Mouse (Mus musculus): Measurements from ENCODE around the gene Lrrc20.

The Lrrc20 gene

DNA sequence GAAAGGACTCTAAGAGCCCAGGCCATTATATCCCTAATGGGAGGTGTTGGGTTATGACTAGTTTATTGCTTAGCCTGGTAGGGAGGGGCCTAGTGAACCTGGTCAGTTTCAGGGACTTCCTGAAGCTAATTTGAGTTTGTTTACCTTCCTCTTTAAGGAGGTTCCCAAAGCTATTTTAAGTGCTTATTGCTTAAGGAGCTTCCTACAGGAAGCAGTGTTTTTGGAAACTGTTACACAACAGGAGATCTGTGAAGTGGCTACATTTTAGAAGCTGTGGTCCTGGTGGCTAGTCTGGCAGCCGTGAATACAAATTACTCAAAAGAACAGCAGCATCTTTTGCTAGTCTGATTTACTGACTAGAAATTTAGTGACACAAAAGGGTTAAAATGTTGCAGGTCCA, 1.3 kb upstream of the Lrrc20 start:
- no peak for DNase-seq (ENCODE audit: low spot score)

- DNase-seq (ENCODE audit: low spot score), result no peak
Observed at GRCm38 (mm10) chr10:61476440-61477165, 1.0 kb downstream of the Lrrc20 start.

DNA sequence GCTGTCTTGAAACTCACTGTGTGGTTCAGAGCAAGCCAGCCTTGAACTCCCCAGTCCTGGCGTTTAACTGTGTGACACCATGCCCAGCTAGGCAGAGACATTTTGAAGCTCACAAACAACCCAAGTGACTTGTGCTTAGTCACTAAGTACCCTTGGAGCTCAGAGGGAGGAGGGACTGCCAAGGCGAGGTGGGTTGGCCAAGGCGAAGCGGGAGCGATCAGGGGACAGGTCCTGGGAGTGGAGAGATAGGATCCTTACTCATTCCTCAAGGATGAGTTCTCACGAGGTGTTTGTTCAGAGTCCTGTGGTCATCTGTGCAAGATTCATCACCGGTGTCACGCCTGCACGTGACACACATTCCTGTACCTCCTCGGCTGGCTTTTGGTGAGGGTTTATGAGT, 3.9 kb downstream of the Lrrc20 start:
- no peak for DNase-seq (ENCODE audit: low spot score)

GRCm38 (mm10) chr10:61479927-61480326, 4.3 kb downstream of the Lrrc20 start:
- no peak for DNase-seq (ENCODE audit: low spot score)

DNA sequence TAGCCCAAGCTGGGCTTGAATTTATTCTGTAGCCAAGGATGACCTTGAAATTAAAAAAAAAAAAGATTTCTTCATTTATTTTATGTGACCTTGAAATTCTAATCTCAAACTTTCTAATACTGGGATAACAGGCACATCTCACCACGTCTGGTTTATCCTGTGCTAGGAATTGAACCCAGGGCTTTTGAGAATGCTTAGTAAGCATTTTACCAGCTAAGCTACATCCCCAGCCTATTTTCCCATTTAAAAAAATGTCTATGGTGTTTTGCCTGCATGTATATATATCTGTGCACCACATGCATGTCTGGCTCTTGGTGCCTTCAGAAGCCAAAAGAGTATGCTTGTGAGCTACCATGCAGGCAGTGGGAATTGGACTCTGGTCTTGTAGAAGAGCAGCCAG, 4.9 kb downstream of the Lrrc20 start:
- no peak for DNase-seq (ENCODE audit: low spot score)

DNA sequence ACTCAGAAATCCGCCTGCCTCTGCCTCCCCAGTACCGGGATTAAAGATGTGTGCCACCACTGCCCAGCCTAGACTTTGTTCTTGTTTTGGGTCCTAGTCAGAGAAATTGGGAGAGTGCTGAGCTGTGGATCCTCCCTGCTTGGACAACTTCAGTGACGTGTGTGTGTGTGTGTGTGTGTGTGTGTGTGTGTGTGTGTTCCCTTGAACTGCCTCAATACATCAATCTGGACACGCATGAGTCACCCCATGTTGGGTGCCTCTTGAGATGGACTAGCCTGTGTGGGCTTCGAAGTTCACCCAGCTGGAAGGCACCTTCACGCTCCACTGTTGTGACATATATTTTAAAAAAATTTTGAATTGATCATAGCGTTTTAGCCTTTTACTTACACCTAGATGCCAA, 7.2 kb downstream of the Lrrc20 start:
- DNase-seq (ENCODE audit: low spot score), result no peak

DNA sequence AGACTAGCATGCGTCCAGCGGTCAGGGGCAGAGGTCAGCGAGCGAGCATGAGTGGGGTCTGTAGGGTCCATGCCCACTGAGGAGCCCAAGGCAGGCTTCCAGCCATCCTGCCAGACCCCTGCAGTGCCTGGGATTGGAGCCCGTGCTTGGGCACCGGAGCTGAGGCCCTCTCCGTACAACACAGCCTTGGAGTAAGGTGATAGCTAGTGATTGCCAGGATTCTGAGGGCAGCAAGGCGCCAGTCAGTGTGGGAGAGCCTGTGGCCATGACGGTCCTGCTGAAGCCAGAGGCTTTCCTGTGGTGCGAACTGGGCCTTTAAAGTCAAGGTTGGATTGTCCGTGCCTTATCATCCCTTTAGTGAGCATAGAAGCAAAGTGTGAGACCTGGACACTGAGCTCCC, 9.2 kb downstream of the Lrrc20 start:
- no peak for DNase-seq (ENCODE audit: low spot score)

DNA sequence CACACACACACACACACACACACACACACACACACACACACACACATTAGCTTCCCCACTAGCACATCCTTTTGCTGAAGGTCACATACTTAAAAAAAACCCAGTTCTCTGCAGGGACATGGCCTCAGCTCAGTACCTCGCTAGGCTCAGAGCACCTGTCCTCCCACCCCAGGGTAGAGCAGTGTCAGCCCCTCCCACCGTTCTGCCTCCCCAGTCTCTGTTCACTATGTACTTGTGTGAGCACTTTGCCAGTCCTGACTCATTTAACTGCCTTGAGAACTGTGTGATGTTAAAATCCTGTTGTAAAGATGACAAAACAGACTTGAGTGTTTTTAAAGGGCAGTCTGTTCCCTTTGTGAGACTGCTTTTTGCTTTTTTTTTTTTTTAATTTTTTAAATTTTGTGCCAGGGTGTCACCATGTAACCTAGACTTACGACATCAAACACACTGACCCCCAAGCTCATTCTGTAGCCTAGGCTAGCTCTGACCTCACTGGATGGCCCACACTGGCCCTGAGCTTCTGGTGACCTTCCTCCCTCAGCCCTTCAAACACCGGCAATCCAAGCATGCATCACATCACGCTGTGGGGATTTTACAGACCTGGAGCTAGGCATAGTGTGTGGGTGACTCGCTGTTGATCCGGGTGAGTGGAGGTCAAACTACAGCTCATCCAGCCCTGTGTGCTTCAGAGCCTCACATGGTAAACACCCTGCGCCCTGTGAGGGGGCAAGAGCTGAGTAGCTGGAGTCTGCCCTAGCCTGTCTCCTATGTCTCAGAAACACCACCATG, 11.1 kb downstream of the Lrrc20 start:
- DNase-seq (ENCODE audit: low spot score), result no peak

DNA sequence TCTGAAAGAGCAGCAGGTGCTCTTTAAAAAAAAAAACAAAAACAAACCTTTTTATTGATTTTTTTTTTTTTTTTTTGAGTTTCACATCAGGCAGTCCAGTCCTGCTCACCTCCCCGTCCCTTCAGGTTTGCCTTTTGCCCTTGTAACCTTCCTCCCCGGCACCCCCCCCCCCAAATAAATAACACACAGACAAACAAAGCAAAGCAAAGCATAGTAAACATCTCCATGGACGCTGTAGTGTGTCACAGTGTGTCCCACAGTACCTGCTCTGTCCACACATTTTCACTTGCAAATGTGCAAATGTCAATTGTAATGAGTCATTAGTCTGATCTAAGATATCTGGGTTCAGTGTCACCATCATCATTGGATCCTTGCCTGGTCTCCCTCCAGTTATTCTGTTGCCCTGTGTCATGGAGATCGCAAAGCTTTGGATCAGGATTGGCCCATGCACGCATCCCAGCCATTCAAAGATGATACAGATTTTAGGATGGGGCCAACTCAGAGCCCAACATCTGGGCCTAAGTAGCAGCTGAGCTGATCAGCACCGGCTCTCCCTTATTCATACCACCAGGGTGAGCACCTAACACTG, 13.0 kb downstream of the Lrrc20 start:
- DNase-seq (ENCODE audit: low spot score), result no peak

GRCm38 (mm10) chr10:61491573-61491972, 16.0 kb downstream of the Lrrc20 start:
- no peak for DNase-seq (ENCODE audit: low spot score)

DNA sequence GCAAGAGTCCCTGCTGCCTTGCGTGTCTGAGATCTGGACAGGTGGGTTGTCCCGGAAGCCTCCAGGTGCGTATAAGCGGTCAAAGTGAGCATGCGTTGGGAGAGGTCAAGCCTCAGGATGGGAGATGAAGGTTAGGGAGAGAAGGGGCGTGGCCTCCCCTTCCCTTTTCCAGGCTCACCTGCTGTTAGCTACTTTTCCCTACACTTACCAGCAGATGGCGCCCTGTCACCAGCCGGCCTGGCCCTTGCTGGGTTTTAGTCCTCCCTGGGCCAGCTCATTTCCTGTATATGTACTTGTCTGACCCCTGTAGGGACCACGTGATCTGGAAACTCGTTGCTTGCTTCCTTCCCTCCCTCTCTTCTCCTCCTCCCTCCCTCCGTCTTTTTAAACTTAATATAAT, 16.4 kb downstream of the Lrrc20 start:
- DNase-seq (ENCODE audit: low spot score), result peak; percentile 92

- DNase-seq (ENCODE audit: low spot score), result no peak
Observed at GRCm38 (mm10) chr10:61495461-61495860, 19.9 kb downstream of the Lrrc20 start.

DNA sequence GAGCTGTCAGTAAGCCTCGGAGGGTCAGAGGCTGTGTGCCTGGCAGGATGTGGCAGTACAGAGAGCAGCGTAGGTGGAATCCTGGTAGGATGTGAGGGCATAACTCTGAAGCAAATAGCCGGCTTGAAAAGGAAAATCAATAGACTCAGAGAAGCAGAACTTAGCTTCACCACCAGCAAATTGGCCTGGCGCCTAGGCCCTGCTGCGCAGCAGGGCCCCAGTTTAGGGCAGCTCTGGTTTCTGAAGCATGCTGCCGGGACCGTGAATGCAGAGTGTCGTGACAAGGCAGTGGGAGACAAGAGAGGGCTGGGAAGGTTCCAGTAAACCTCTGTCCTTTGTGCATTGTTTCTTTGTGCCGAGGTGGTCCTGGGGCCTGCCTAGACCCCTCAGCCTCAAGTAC, 20.6 kb downstream of the Lrrc20 start:
- DNase-seq (ENCODE audit: low spot score), result no peak

- DNase-seq (ENCODE audit: low spot score), result no peak
Observed at GRCm38 (mm10) chr10:61499505-61500466, 24.2 kb downstream of the Lrrc20 start.

DNA sequence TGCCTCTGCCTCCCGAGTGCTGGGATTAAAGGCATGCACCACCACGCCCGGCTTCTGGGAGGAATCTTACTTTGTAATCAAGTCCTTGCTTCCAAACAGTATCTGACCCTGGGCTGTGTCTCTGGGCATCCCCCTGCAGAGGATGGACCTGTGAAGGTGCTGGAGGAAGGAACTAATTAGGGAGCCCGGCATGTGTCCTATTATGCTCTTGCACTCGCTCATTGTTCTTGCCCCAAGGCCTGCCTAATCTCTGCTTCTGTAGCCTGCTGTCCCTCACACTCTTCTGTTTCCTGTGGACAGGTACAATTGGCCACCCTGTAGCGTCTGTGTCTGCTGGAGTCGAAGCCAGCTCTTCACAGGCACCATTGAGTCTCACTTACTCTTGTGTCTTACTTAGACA, 25.2 kb downstream of the Lrrc20 start:
- DNase-seq (ENCODE audit: low spot score), result no peak

DNA sequence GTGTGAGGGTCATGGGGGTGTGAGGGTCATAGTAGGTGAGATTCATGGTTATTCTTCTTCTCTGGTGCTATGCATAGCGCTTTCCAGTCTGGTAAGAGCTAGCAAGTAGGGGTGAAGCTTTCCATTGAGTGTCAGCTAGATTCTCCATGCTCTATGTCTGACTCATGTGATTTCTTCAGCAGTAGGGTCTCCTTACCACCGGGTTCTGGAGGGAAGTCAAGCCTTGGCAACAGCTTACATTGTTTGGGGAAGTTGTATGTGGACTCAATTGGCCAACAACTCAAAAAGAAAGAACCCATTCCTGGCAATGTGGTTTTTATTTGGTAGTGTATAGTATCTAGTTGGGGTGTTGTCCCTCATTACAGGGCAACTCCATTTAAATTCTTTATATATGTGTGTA, 28.5 kb downstream of the Lrrc20 start:
- no peak for DNase-seq (ENCODE audit: low spot score)

DNA sequence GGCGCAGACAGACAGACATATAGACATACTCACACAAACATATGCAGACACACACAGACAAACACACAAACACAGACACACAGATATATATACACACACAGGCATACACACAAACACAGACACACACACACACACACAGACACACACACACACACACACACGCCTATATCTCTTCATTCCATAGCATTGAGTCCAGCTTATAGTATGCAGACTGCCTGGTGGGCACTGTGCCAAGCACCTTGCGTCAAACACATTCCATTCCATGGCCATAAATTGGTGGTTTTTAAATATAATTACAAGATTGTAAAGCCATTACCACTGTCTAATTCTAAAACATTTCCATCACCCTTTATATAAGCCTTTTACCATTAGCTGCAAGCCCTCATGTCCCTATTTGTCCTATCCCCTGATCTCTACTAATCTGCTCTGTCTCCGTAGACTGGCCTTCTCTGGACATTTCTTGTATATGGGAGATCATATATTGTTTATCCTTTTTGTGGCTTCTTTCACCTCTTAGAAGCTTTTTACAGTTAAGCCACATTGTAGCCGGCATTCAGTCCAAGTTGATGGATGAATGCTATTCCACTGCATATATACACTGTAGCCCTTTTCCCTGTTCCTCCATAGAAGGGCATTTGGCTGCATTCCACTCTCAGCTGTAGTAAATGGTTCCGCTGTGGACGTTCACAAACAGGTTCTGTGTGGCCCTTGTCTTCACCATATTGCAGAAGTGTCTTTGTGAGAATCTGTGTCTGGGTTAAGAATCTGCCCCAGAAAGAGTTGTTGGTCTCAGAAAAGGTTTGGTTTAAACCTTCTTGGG, 31.0 kb downstream of the Lrrc20 start:
- no peak for DNase-seq (ENCODE audit: low spot score)

GRCm38 (mm10) chr10:61509873-61510272, 34.3 kb downstream of the Lrrc20 start:
- no peak for DNase-seq (ENCODE audit: low spot score)

GRCm38 (mm10) chr10:61510809-61511208, 35.2 kb downstream of the Lrrc20 start:
- DNase-seq (ENCODE audit: low spot score), result no peak

- DNase-seq (ENCODE audit: low spot score), result no peak
Observed at GRCm38 (mm10) chr10:61512215-61512889, 36.8 kb downstream of the Lrrc20 start.

- no peak for DNase-seq (ENCODE audit: low spot score)
Observed at GRCm38 (mm10) chr10:61516866-61517265, 41.3 kb downstream of the Lrrc20 start.
